Mouse (Mus musculus): ENCODE results near the gene Gm10644.

Gm10644 gene

GRCm38 (mm10) chr8:83895894-83896293, 59.1 kb downstream of the Gm10644 start:
- DNase-seq, result peak; percentile 44

GRCm38 (mm10) chr8:83893915-83894314, 61.1 kb downstream of the Gm10644 start:
- peak; percentile 85 for DNase-seq

DNA sequence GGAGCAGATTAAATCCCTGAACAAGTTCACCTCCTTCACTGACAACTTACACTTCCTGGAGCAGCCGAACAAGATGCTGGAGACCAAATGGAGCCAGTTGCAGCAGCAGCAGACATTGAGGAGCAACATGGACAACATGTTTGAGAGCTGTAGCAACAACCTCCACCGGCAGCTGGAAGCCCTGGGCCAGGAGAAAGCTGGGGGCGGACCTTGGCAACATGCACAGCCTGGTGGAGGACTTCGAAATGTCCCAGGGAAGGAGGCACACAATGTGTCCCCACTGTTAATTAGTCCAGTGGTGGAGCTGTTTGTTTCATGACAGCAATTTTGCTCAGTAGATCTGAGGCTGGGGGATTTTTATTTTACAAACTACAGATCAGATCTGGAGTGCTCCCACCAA, 62.9 kb downstream of the Gm10644 start:
- DNase-seq, result no peak

DNA sequence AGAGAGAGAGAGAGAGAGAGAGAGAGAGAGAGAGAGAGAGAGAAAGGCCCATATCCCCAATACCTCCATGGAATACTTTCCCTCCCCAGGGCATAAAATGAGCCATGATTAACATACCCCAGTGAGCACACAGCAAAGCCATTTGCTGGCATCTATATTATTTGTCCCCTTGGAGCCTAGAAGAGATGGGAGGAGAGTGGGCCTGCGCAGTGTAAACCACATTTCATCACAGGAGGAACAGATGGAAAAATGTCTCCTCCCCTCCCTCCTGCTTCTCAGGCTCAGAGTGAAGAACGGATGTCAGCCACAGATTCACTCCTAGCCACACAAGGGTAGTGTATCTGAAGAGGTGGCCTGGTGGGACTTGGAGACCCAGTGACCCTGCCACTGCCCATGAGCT, 66.6 kb downstream of the Gm10644 start:
- DNase-seq, result no peak
